Mouse (Mus musculus): Measurements from ENCODE around the gene Nr5a2. TPM values are rescaled to one million over a fixed set of nuclear protein-coding genes. Genes with fewer than 3 reads are reported as not detected.

Gene Nr5a2
- polyA plus RNA-seq, 1 experiment from 2014 or later = 0.23 TPM

DNA sequence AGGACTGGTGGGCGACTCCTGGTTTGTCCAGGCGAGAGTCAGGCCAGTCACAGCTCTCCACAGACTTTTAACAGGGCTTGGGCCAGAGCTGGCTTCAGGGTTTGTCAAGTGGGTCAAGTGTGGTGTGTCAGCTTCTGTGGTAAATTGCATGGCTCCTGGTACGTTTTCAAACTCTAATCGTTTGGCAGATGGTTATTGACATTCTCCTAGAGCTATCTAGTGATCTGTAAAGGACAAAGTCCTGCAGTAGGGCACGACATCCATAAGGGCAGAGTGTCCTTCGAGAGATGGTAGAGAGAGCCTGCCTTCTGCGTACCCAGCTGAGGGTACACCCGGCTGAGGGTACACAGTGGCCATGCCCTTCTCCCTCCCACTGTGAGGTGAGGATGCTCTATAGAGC, 10.7 kb upstream of the Nr5a2 start:
- Histone ChIP-seq H3K4me3 (replicated peaks; ENCODE audit: low read length) (no peak overlapping the region), H3K36me3 (ENCODE audit: control insufficient read depth, insufficient read depth) (no peaks in the 10 kb centered on the region), H3K27ac (ENCODE audit: low read length) (no peak overlapping the region), H3K9ac (replicated peaks; ENCODE audit: low read depth, low read length) (no peak overlapping the region), H3K4me1 (replicated peaks; ENCODE audit: control insufficient read depth, insufficient read depth, low read length) (no peaks in the 10 kb centered on the region), H3K4me2 (ENCODE audit: low read length) (no peak overlapping the region), H3K9me3 (ENCODE audit: control insufficient read depth, low read length) (no peaks in the 10 kb centered on the region), H3K27me3 (replicated peaks; ENCODE audit: control insufficient read depth, insufficient read depth, low read length) (no peaks in the 10 kb centered on the region)
- no peak for ATAC-seq
- 88% methylated on average over 8 of the region's 8 CpGs for WGBS

- H3K9ac ChIP-seq (replicated peaks; ENCODE audit: low read depth, low read length) = no peak overlapping the region
- no peaks in the 10 kb centered on the region for H3K36me3 ChIP-seq (ENCODE audit: control insufficient read depth, insufficient read depth)
- no peaks in the 10 kb centered on the region for H3K9me3 ChIP-seq (ENCODE audit: control insufficient read depth, low read length)
- no peak overlapping the region for H3K4me3 ChIP-seq (replicated peaks; ENCODE audit: low read length)
- H3K27ac ChIP-seq (ENCODE audit: low read length) = no peak overlapping the region
- H3K4me1 ChIP-seq (replicated peaks; ENCODE audit: control insufficient read depth, insufficient read depth, low read length) = no peaks in the 10 kb centered on the region
- ATAC-seq = no peak
- H3K27me3 ChIP-seq (replicated peaks; ENCODE audit: control insufficient read depth, insufficient read depth, low read length) = no peaks in the 10 kb centered on the region
- H3K4me2 ChIP-seq (ENCODE audit: low read length) = no peak overlapping the region
- WGBS = 78% methylated on average over 12 of the region's 12 CpGs
Measured at GRCm38 (mm10) chr1:136966728-136967386, 6.6 kb upstream of the Nr5a2 start.

DNA sequence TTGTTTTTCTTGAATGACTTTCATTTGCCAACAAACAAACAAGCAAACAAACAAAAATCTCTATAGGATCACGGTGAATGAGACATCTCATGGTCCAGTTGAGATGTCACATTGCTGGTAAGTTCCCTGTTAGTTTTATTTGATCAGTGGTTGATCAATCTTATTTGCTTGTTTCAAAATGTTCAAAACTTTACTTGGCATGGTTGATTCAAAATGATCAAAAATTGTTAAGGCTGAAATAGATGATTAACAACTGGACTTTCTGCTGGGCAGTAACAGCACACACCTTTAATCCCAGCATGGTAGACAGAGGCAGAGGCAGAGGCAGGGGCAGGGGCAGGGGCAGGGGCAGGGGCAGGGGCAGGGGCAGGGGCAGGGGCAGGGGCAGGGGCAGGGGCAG, 757 bp downstream of the Nr5a2 start:
- peaks cover 44% of the 10 kb centered on the region for H3K27me3 ChIP-seq (replicated peaks; ENCODE audit: control insufficient read depth, insufficient read depth, low read length)

GRCm38 (mm10) chr1:136958666-136959065, 1.6 kb downstream of the Nr5a2 start:
- H3K4me2 ChIP-seq (ENCODE audit: low read length) = no peak overlapping the region
- peaks cover 8% of the 10 kb centered on the region for H3K4me1 ChIP-seq (replicated peaks; ENCODE audit: control insufficient read depth, insufficient read depth, low read length)
- no peak overlapping the region for H3K9ac ChIP-seq (replicated peaks; ENCODE audit: low read depth, low read length)
- H3K27ac ChIP-seq (ENCODE audit: low read length) = no peak overlapping the region
- H3K27me3 ChIP-seq (replicated peaks; ENCODE audit: control insufficient read depth, insufficient read depth, low read length) = peaks cover 52% of the 10 kb centered on the region
- no peaks in the 10 kb centered on the region for H3K36me3 ChIP-seq (ENCODE audit: control insufficient read depth, insufficient read depth)
- no peak for ATAC-seq
- H3K9me3 ChIP-seq (ENCODE audit: control insufficient read depth, low read length) = no peaks in the 10 kb centered on the region
- H3K4me3 ChIP-seq (replicated peaks; ENCODE audit: low read length) = no peak overlapping the region
- WGBS = 4% methylated on average over 9 of the region's 9 CpGs

More for the DNA sequence above, 757 bp downstream of the Nr5a2 start:
- no peak overlapping the region for H3K4me2 ChIP-seq (ENCODE audit: low read length)
- 62% methylated on average over 1 of the region's 1 CpGs for WGBS
- no peak for ATAC-seq
- H3K27ac ChIP-seq (ENCODE audit: low read length) = no peak overlapping the region
- no peaks in the 10 kb centered on the region for H3K9me3 ChIP-seq (ENCODE audit: control insufficient read depth, low read length)
- H3K4me1 ChIP-seq (replicated peaks; ENCODE audit: control insufficient read depth, insufficient read depth, low read length) = peaks cover 8% of the 10 kb centered on the region
- H3K4me3 ChIP-seq (replicated peaks; ENCODE audit: low read length) = no peak overlapping the region
- H3K9ac ChIP-seq (replicated peaks; ENCODE audit: low read depth, low read length) = no peak overlapping the region
- no peaks in the 10 kb centered on the region for H3K36me3 ChIP-seq (ENCODE audit: control insufficient read depth, insufficient read depth)

DNA sequence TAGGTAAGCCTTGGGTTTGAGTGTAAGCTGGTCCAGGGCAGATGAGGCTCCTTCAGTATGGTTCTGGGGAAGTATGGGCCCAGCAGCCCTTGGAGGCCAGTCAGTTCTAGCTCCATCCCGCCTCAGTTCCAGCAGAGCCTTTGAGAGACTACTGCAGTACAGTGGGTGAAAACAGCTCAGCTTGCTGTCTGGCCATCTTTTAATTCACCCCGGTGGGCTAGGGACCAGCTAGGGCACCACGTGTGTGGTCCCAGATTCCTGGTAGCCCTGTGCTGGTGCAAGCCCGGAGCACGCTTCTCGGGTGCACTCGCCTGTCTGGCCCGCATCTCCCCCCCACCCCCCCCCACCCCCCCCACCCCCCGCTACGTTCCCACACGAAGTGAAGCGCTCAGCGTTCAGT, 2.1 kb downstream of the Nr5a2 start:
- Histone ChIP-seq H3K9me3 (ENCODE audit: control insufficient read depth, low read length) (no peaks in the 10 kb centered on the region), H3K36me3 (ENCODE audit: control insufficient read depth, insufficient read depth) (no peaks in the 10 kb centered on the region), H3K4me2 (ENCODE audit: low read length) (no peak overlapping the region), H3K9ac (replicated peaks; ENCODE audit: low read depth, low read length) (no peak overlapping the region), H3K4me1 (replicated peaks; ENCODE audit: control insufficient read depth, insufficient read depth, low read length) (peaks cover 8% of the 10 kb centered on the region), H3K27me3 (replicated peaks; ENCODE audit: control insufficient read depth, insufficient read depth, low read length) (peaks cover 55% of the 10 kb centered on the region), H3K4me3 (replicated peaks; ENCODE audit: low read length) (no peak overlapping the region), H3K27ac (ENCODE audit: low read length) (no peak overlapping the region)
- WGBS = 1% methylated on average over 9 of the region's 13 CpGs
- ATAC-seq = 0 out of 2 replicates have a peak, but pooled peaks have one; percentile 18

GRCm38 (mm10) chr1:136957696-136958095, 2.6 kb downstream of the Nr5a2 start:
- Histone ChIP-seq H3K4me2 (ENCODE audit: low read length) (no peak overlapping the region), H3K9me3 (ENCODE audit: control insufficient read depth, low read length) (no peaks in the 10 kb centered on the region), H3K27ac (ENCODE audit: low read length) (no peak overlapping the region), H3K36me3 (ENCODE audit: control insufficient read depth, insufficient read depth) (no peaks in the 10 kb centered on the region), H3K9ac (replicated peaks; ENCODE audit: low read depth, low read length) (no peak overlapping the region), H3K4me1 (replicated peaks; ENCODE audit: control insufficient read depth, insufficient read depth, low read length) (peaks cover 13% of the 10 kb centered on the region), H3K27me3 (replicated peaks; ENCODE audit: control insufficient read depth, insufficient read depth, low read length) (peaks cover 59% of the 10 kb centered on the region), H3K4me3 (replicated peaks; ENCODE audit: low read length) (no peak overlapping the region)
- ATAC-seq = no peak
- WGBS = 15% methylated on average over 8 of the region's 8 CpGs

DNA sequence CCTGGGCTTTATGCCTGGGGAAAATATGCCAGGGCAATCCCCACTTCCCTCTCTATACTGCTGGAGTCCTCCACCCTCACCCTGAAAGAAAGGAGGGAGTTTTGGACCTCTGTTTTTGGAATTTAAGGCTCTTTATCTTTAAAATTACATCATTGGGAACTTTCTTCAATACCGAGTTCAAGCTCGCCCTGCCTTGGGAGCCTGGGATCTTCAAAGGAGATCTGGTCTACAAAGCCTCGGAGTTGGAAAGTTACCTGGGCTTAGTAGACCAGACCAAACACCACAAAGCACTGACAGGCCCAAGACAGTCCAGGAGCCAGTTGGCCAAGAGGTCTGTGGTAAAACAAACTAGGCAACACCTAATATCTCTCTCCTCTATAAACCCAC, 6.1 kb downstream of the Nr5a2 start:
- H3K36me3 ChIP-seq (ENCODE audit: control insufficient read depth, insufficient read depth) = no peaks in the 10 kb centered on the region
- peaks cover 24% of the 10 kb centered on the region for H3K4me1 ChIP-seq (replicated peaks; ENCODE audit: control insufficient read depth, insufficient read depth, low read length)
- peaks cover 75% of the 10 kb centered on the region for H3K27me3 ChIP-seq (replicated peaks; ENCODE audit: control insufficient read depth, insufficient read depth, low read length)
- H3K27ac ChIP-seq (ENCODE audit: low read length) = no peak overlapping the region
- 7% methylated on average over 3 of the region's 3 CpGs for WGBS
- ATAC-seq = no peak
- no peak overlapping the region for H3K9ac ChIP-seq (replicated peaks; ENCODE audit: low read depth, low read length)
- H3K4me2 ChIP-seq (ENCODE audit: low read length) = no peak overlapping the region
- H3K9me3 ChIP-seq (ENCODE audit: control insufficient read depth, low read length) = peaks cover 4% of the 10 kb centered on the region; the same call in 1 of the 2 replicates
- no peak overlapping the region for H3K4me3 ChIP-seq (replicated peaks; ENCODE audit: low read length)

GRCm38 (mm10) chr1:136953444-136954107, 6.7 kb downstream of the Nr5a2 start:
- Histone ChIP-seq H3K4me3 (replicated peaks; ENCODE audit: low read length) (no peak overlapping the region), H3K36me3 (ENCODE audit: control insufficient read depth, insufficient read depth) (no peaks in the 10 kb centered on the region), H3K27me3 (replicated peaks; ENCODE audit: control insufficient read depth, insufficient read depth, low read length) (peaks cover 70% of the 10 kb centered on the region), H3K9me3 (ENCODE audit: control insufficient read depth, low read length) (peaks cover 4% of the 10 kb centered on the region; the same call in 1 of the 2 replicates), H3K27ac (ENCODE audit: low read length) (no peak overlapping the region), H3K4me1 (replicated peaks; ENCODE audit: control insufficient read depth, insufficient read depth, low read length) (peaks cover 27% of the 10 kb centered on the region), H3K4me2 (ENCODE audit: low read length) (no peak overlapping the region), H3K9ac (replicated peaks; ENCODE audit: low read depth, low read length) (no peak overlapping the region)
- no peak for ATAC-seq
- WGBS = 1% methylated on average over 15 of the region's 15 CpGs

GRCm38 (mm10) chr1:136952609-136953311, 7.5 kb downstream of the Nr5a2 start:
- ATAC-seq = peak; percentile 34
- Histone ChIP-seq H3K4me3 (replicated peaks; ENCODE audit: low read length) (peak overlapping the region; percentile 29), H3K27ac (ENCODE audit: low read length) (no peak overlapping the region), H3K27me3 (replicated peaks; ENCODE audit: control insufficient read depth, insufficient read depth, low read length) (peaks cover 69% of the 10 kb centered on the region), H3K4me2 (ENCODE audit: low read length) (peak overlapping the region; percentile 46), H3K9ac (replicated peaks; ENCODE audit: low read depth, low read length) (no peak overlapping the region), H3K9me3 (ENCODE audit: control insufficient read depth, low read length) (peaks cover 4% of the 10 kb centered on the region; the same call in 1 of the 2 replicates), H3K4me1 (replicated peaks; ENCODE audit: control insufficient read depth, insufficient read depth, low read length) (peaks cover 27% of the 10 kb centered on the region), H3K36me3 (ENCODE audit: control insufficient read depth, insufficient read depth) (no peaks in the 10 kb centered on the region)
- WGBS = under 1% methylated on average over 39 of the region's 39 CpGs
